Mouse (Mus musculus) limb, embryonic 15.5 days (tissue): Measurements from ENCODE around the gene Rbp7. TPM values are rescaled to one million over a fixed set of nuclear protein-coding genes. Genes with fewer than 3 reads are reported as not detected.
A peak's percentile ranks its signal among the peaks of the same experiment; 100 is the strongest.

Source experiments
- ATAC-seq: fragments of 200-750 bp; cut with Nextera tagmentation; 2 replicates; pipeline ENCODE4 v1.8.0; 2017; ENCODE audit warnings: low read depth, moderate TSS enrichment; ENCODE audit not compliant: insufficient number of reproducible peaks, low FRiP score, low TSS enrichment
- H3K27ac ChIP-seq: fragments of 300-500 bp; sonication (generic); 2 replicates; pipeline ENCODE4 v1.5.1; 2015; ENCODE audit warnings: moderate library complexity, mild to moderate bottlenecking, inconsistent platforms
- H3K27me3 ChIP-seq: fragments of 300-500 bp; sonication (generic); 2 replicates; pipeline ENCODE4 v1.6.1; 2015; ENCODE audit warnings: inconsistent platforms
- H3K36me3 ChIP-seq: fragments of 300-500 bp; sonication (generic); 2 replicates; pipeline ENCODE4 v1.6.1; 2015; ENCODE audit warnings: inconsistent platforms
- H3K4me1 ChIP-seq: fragments of 300-500 bp; sonication (generic); 2 replicates; pipeline ENCODE4 v1.6.1; 2015; ENCODE audit warnings: inconsistent platforms
- H3K4me2 ChIP-seq: fragments of 300-500 bp; sonication (generic); 2 replicates; pipeline ENCODE4 v1.6.1; 2015; ENCODE audit warnings: mild to moderate bottlenecking, inconsistent platforms
- H3K4me3 ChIP-seq: fragments of 300-500 bp; sonication (generic); 2 replicates; pipeline ENCODE4 v1.5.1; 2015; ENCODE audit warnings: mild to moderate bottlenecking, inconsistent platforms
- H3K9ac ChIP-seq: fragments of 300-500 bp; sonication (generic); 2 replicates; pipeline ENCODE4 v1.6.1; 2015; ENCODE audit warnings: inconsistent platforms
- H3K9me3 ChIP-seq: fragments of 300-500 bp; sonication (generic); 2 replicates; pipeline ENCODE4 v1.6.1; 2016; ENCODE audit warnings: inconsistent platforms
- WGBS: fragments of 180-500 bp; shearing (Covaris S2); methylation state at CpG from one replicate; pipeline ENCODE4 v1.1.7; 2015; 5-methylcytosine and 5-hydroxymethylcytosine counted together
- polyA plus RNA-seq: library from polyadenylated mRNA; unstranded; fragments of >200 nt; fragmentation: Nextera tagmentation; extraction: Ambion mirVana; gene quantifications from 2 replicates; pipeline ENCODE4 v1.2.1, GENCODE M21; 2015

The Rbp7 gene
- polyA plus RNA-seq, 1 experiment from 2014 or later, result 1.0 TPM

- ATAC-seq, result no peak
- Histone ChIP-seq H3K4me1 (peaks cover 10% of the 10 kb centered on the region; the same call in 1 of the 2 replicates), H3K27ac (no peak overlapping the region), H3K27me3 (no peaks in the 10 kb centered on the region), H3K9me3 (no peaks in the 10 kb centered on the region), H3K36me3 (no peaks in the 10 kb centered on the region), H3K9ac (peak overlapping the region; percentile 39), H3K4me2 (peak overlapping the region; percentile 63), H3K4me3 (peak overlapping the region; percentile 72)
- 0% methylated on average over 9 of the region's 9 CpGs for WGBS
Measured at GRCm38 (mm10) chr4:149424755-149425154, 30.0 kb downstream of the Rbp7 start.

- no peaks in the 10 kb centered on the region for H3K27me3 ChIP-seq
- H3K36me3 ChIP-seq, result 0 out of 2 replicates have a peak, but pooled peaks cover 2% of the 10 kb centered on the region
- H3K4me2 ChIP-seq, result no peak overlapping the region
- H3K9ac ChIP-seq, result no peak overlapping the region
- peaks cover 42% of the 10 kb centered on the region for H3K4me1 ChIP-seq
- H3K4me3 ChIP-seq, result no peak overlapping the region
- ATAC-seq, result no peak
- H3K9me3 ChIP-seq, result no peaks in the 10 kb centered on the region
- WGBS, result 57% methylated on average over 5 of the region's 5 CpGs
- H3K27ac ChIP-seq, result no peak overlapping the region; the same call in 1 of the 2 replicates
Measured at GRCm38 (mm10) chr4:149417854-149418365, 36.9 kb downstream of the Rbp7 start.

- Histone ChIP-seq H3K27ac (0 out of 2 replicates have a peak overlapping the region, but pooled peaks have one; percentile 1), H3K4me3 (no peak overlapping the region), H3K4me1 (peaks cover 41% of the 10 kb centered on the region), H3K27me3 (no peaks in the 10 kb centered on the region), H3K9ac (no peak overlapping the region), H3K4me2 (no peak overlapping the region), H3K9me3 (no peaks in the 10 kb centered on the region), H3K36me3 (0 out of 2 replicates have a peak, but pooled peaks cover 3% of the 10 kb centered on the region)
- WGBS, result 61% methylated on average over 2 of the region's 2 CpGs
- no peak for ATAC-seq
Measured at GRCm38 (mm10) chr4:149416986-149417385, 37.8 kb downstream of the Rbp7 start.

DNA sequence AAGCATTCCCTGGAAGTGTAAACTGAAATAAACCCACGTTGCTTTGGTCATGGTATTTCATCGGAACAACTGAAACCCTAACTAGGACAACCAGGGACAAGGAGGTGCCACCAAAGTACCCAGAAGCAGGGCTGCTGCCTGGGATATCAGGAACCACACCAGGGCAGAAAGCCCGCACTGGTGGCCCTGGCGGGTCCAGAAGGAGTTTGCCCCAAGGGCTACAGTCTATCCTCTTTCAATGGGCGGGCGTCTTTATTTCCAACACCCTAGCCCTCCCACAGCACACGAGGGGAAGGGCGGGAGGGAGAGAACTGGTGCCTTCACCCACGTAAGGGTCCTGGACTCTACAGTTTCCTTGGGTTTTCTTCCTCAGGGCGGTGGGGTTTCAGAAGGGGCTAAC lies 38.4 kb downstream of the Rbp7 start:
- no peaks in the 10 kb centered on the region for H3K9me3 ChIP-seq
- no peak overlapping the region for H3K4me2 ChIP-seq
- no peak overlapping the region for H3K4me3 ChIP-seq
- 0 out of 2 replicates have a peak, but pooled peaks cover 3% of the 10 kb centered on the region for H3K36me3 ChIP-seq
- H3K27me3 ChIP-seq, result no peaks in the 10 kb centered on the region
- WGBS, result 57% methylated on average over 9 of the region's 10 CpGs
- no peak overlapping the region for H3K9ac ChIP-seq
- H3K27ac ChIP-seq, result peak overlapping the region; percentile 63
- ATAC-seq, result no peak
- peaks cover 41% of the 10 kb centered on the region for H3K4me1 ChIP-seq

- H3K4me1 ChIP-seq, result peaks cover 41% of the 10 kb centered on the region
- no peak overlapping the region for H3K4me3 ChIP-seq
- H3K9me3 ChIP-seq, result no peaks in the 10 kb centered on the region
- no peaks in the 10 kb centered on the region for H3K27me3 ChIP-seq
- peak; percentile 65; the same call in 1 of the 2 replicates for ATAC-seq
- H3K36me3 ChIP-seq, result 0 out of 2 replicates have a peak, but pooled peaks cover 3% of the 10 kb centered on the region
- H3K9ac ChIP-seq, result no peak overlapping the region
- 11% methylated on average over 13 of the region's 13 CpGs for WGBS
- peak overlapping the region; percentile 63 for H3K27ac ChIP-seq
- 0 out of 2 replicates have a peak overlapping the region, but pooled peaks have one; percentile 5 for H3K4me2 ChIP-seq
Measured at GRCm38 (mm10) chr4:149415651-149416169, 39.1 kb downstream of the Rbp7 start.

DNA sequence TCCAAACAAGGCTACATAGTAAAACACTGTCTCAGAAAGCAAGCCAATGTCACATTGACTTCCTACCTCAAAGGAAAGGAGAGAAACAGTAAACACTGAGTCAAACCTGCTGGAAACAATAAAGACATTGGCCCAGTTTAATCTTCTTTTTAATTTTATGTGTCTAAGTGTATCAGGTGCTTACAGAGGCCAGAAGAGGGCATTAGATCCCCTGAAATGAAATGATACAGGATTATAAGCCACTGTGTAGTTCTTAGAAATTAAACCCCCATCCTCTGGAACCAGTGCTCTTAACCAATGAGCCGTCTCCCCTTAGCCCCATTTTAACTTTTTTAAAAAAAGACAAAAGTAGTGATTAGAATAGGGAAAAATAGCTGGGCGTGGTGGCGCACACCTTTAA lies 40.5 kb downstream of the Rbp7 start:
- H3K27ac ChIP-seq, result no peak overlapping the region
- H3K4me3 ChIP-seq, result no peak overlapping the region
- peaks cover 41% of the 10 kb centered on the region for H3K4me1 ChIP-seq
- ATAC-seq, result no peak
- 94% methylated on average over 3 of the region's 3 CpGs for WGBS
- H3K27me3 ChIP-seq, result no peaks in the 10 kb centered on the region
- no peaks in the 10 kb centered on the region for H3K9me3 ChIP-seq
- H3K36me3 ChIP-seq, result 0 out of 2 replicates have a peak, but pooled peaks cover 3% of the 10 kb centered on the region
- no peak overlapping the region for H3K9ac ChIP-seq
- H3K4me2 ChIP-seq, result no peak overlapping the region

DNA sequence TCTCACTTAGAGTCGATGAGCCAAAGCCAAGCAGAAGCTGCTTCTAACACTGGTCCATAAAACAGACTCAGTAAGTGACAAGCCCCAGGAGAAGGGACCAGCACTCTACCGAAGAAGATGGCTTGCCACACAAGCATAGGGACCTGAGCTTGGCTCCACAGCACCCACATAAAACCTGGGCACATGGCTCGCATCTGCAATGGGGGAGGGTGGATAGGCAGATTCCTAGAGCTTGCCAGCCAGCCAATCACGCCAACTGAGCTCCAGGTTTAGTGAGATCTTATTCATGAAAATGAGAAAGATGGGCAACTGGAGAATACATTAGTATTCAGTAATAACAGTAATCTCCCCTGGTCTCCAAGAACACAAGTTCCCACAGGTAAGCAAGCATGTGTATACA lies 45.0 kb downstream of the Rbp7 start:
- 83% methylated on average over 4 of the region's 4 CpGs for WGBS
- Histone ChIP-seq H3K27me3 (no peaks in the 10 kb centered on the region), H3K9me3 (no peaks in the 10 kb centered on the region), H3K4me2 (no peak overlapping the region), H3K9ac (no peak overlapping the region), H3K36me3 (peaks cover 8% of the 10 kb centered on the region; the same call in 1 of the 2 replicates), H3K27ac (no peak overlapping the region), H3K4me3 (no peak overlapping the region), H3K4me1 (peaks cover 15% of the 10 kb centered on the region)
- no peak for ATAC-seq

DNA sequence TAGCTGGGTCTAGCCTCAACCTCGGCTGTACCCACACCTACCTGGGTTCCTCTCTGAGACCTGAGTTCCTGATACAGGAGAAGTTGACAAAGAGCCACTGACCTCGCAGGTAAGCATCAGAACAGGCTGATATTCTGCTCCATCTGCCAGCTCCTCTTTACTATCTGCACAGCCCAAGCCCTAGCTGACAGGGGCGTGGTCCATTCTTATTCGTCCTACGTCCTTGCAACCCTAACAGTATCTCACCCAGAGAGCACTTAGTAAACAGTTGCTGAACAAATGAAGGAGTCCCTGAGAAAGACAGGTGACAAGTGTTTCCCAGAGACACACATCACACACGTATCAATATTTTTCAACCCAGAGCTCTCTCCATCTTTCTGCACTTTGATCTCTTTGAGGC lies 46.4 kb downstream of the Rbp7 start:
- 89% methylated on average over 6 of the region's 6 CpGs for WGBS
- Histone ChIP-seq H3K27me3 (no peaks in the 10 kb centered on the region), H3K4me3 (no peak overlapping the region), H3K9me3 (no peaks in the 10 kb centered on the region), H3K27ac (no peak overlapping the region), H3K9ac (no peak overlapping the region), H3K4me1 (peaks cover 27% of the 10 kb centered on the region), H3K36me3 (peaks cover 8% of the 10 kb centered on the region; the same call in 1 of the 2 replicates), H3K4me2 (no peak overlapping the region)
- no peak for ATAC-seq

- WGBS, result 79% methylated on average over 5 of the region's 5 CpGs
- Histone ChIP-seq H3K4me3 (no peak overlapping the region), H3K4me2 (no peak overlapping the region), H3K9ac (no peak overlapping the region), H3K4me1 (peaks cover 34% of the 10 kb centered on the region), H3K36me3 (peaks cover 5% of the 10 kb centered on the region; the same call in 1 of the 2 replicates), H3K27me3 (no peaks in the 10 kb centered on the region), H3K9me3 (no peaks in the 10 kb centered on the region), H3K27ac (0 out of 2 replicates have a peak overlapping the region, but pooled peaks have one; percentile 22)
- ATAC-seq, result no peak
Measured at GRCm38 (mm10) chr4:149407461-149407860, 47.3 kb downstream of the Rbp7 start.

- Histone ChIP-seq H3K27ac (peak overlapping the region; percentile 69), H3K4me1 (peaks cover 47% of the 10 kb centered on the region), H3K4me3 (no peak overlapping the region), H3K27me3 (no peaks in the 10 kb centered on the region), H3K4me2 (no peak overlapping the region), H3K9ac (no peak overlapping the region), H3K9me3 (no peaks in the 10 kb centered on the region), H3K36me3 (peaks cover 5% of the 10 kb centered on the region; the same call in 1 of the 2 replicates)
- 66% methylated on average over 16 of the region's 16 CpGs for WGBS
- ATAC-seq, result no peak
Measured at GRCm38 (mm10) chr4:149405713-149406443, 48.9 kb downstream of the Rbp7 start.

GRCm38 (mm10) chr4:149404640-149405465 lies 49.9 kb downstream of the Rbp7 start:
- peaks cover 48% of the 10 kb centered on the region for H3K4me1 ChIP-seq
- peaks cover 5% of the 10 kb centered on the region; the same call in 1 of the 2 replicates for H3K36me3 ChIP-seq
- 0 out of 2 replicates have a peak overlapping the region, but pooled peaks have one; percentile 69 for H3K27ac ChIP-seq
- no peaks in the 10 kb centered on the region for H3K27me3 ChIP-seq
- no peak overlapping the region for H3K4me3 ChIP-seq
- ATAC-seq, result no peak
- H3K9ac ChIP-seq, result no peak overlapping the region
- 42% methylated on average over 19 of the region's 19 CpGs for WGBS
- H3K9me3 ChIP-seq, result no peaks in the 10 kb centered on the region
- H3K4me2 ChIP-seq, result no peak overlapping the region
